Mouse (Mus musculus): Measurements from ENCODE around the gene Gemin4. TPM values are rescaled to one million over a fixed set of nuclear protein-coding genes. Genes with fewer than 3 reads are reported as not detected.
A peak's percentile ranks its signal among the peaks of the same experiment; 100 is the strongest.

The Gemin4 gene
- total and polyA plus RNA-seq, 2 experiments from 2014 or later: 9.5 to 10.2 TPM

GRCm38 (mm10) chr11:76239750-76240149 is 22.3 kb upstream of the Gemin4 start:
- no peak for ATAC-seq (ENCODE audit: insufficient read depth, low read depth)
- Histone ChIP-seq H3K27ac (ENCODE audit: low read depth) (no peak overlapping the region), H3K36me3 (replicated peaks; ENCODE audit: control insufficient read depth, insufficient read depth, low read length) (peaks cover 35% of the 10 kb centered on the region), H3K9me3 (replicated peaks; ENCODE audit: control insufficient read depth, low read length) (no peaks in the 10 kb centered on the region), H3K27me3 (ENCODE audit: control insufficient read depth, insufficient read depth, low read length) (no peaks in the 10 kb centered on the region), H3K9ac (replicated peaks; ENCODE audit: low read depth, low read length) (no peak overlapping the region), H3K4me1 (ENCODE audit: control insufficient read depth, insufficient read depth) (peaks cover 15% of the 10 kb centered on the region), H3K4me2 (ENCODE audit: low read depth, low read length) (no peak overlapping the region), H3K4me3 (ENCODE audit: low read depth, low read length) (no peak overlapping the region)
- no peak for DNase-seq (ENCODE audit: low spot score)
- TF ChIP-seq CTCF (IDR thresholded peaks at IDR 0.05; ENCODE audit: low read depth) (no peak), EP300 (IDR thresholded peaks at IDR 0.05; ENCODE audit: low read depth) (no peak)
- 90% methylated on average over 2 of the region's 2 CpGs for WGBS

GRCm38 (mm10) chr11:76236136-76236535 is 18.7 kb upstream of the Gemin4 start:
- no peak overlapping the region for H3K9ac ChIP-seq (replicated peaks; ENCODE audit: low read depth, low read length)
- H3K9me3 ChIP-seq (replicated peaks; ENCODE audit: control insufficient read depth, low read length): no peaks in the 10 kb centered on the region
- H3K27ac ChIP-seq (ENCODE audit: low read depth): no peak overlapping the region
- no peak for TF ChIP-seq EP300 (IDR thresholded peaks at IDR 0.05; ENCODE audit: low read depth)
- TF ChIP-seq CTCF (IDR thresholded peaks at IDR 0.05; ENCODE audit: low read depth): no peak
- H3K27me3 ChIP-seq (ENCODE audit: control insufficient read depth, insufficient read depth, low read length): no peaks in the 10 kb centered on the region
- no peak overlapping the region for H3K4me2 ChIP-seq (ENCODE audit: low read depth, low read length)
- H3K36me3 ChIP-seq (replicated peaks; ENCODE audit: control insufficient read depth, insufficient read depth, low read length): peaks cover 67% of the 10 kb centered on the region
- DNase-seq (ENCODE audit: low spot score): no peak
- ATAC-seq (ENCODE audit: insufficient read depth, low read depth): no peak
- no peaks in the 10 kb centered on the region for H3K4me1 ChIP-seq (ENCODE audit: control insufficient read depth, insufficient read depth)
- H3K4me3 ChIP-seq (ENCODE audit: low read depth, low read length): no peak overlapping the region
- 88% methylated on average over 3 of the region's 3 CpGs for WGBS

DNA sequence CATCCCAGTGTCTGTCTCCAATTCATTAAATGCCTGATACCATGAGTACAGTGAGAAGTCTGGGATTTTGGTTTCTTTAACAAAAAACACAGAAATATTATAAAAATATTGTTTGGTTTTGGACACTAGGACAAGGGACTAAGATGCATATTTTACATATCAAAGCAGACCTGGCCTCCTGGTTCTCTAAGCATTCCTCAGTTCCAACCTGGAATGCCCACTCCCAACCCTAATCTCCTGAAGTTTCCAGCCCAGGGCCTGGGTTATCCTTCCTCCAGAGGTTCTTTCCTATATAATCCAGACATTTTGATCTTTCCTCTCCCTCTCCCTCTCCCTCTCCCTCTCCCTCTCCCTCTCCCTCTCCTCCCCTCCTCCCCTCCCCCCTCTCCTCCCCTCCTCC is 7.6 kb upstream of the Gemin4 start:
- ATAC-seq (ENCODE audit: insufficient read depth, low read depth) (no peak), DNase-seq (ENCODE audit: low spot score) (no peak)
- no peaks in the 10 kb centered on the region for H3K4me1 ChIP-seq (ENCODE audit: control insufficient read depth, insufficient read depth)
- H3K27ac ChIP-seq (ENCODE audit: low read depth): no peak overlapping the region
- no peaks in the 10 kb centered on the region for H3K27me3 ChIP-seq (ENCODE audit: control insufficient read depth, insufficient read depth, low read length)
- no peaks in the 10 kb centered on the region for H3K9me3 ChIP-seq (replicated peaks; ENCODE audit: control insufficient read depth, low read length)
- H3K4me2 ChIP-seq (ENCODE audit: low read depth, low read length): no peak overlapping the region
- no peak for TF ChIP-seq EP300 (IDR thresholded peaks at IDR 0.05; ENCODE audit: low read depth)
- TF ChIP-seq CTCF (IDR thresholded peaks at IDR 0.05; ENCODE audit: low read depth): no peak
- H3K4me3 ChIP-seq (ENCODE audit: low read depth, low read length): no peak overlapping the region
- peaks cover 38% of the 10 kb centered on the region for H3K36me3 ChIP-seq (replicated peaks; ENCODE audit: control insufficient read depth, insufficient read depth, low read length)
- H3K9ac ChIP-seq (replicated peaks; ENCODE audit: low read depth, low read length): no peak overlapping the region

GRCm38 (mm10) chr11:76224631-76225030 is 7.2 kb upstream of the Gemin4 start:
- WGBS: 92% methylated on average over 5 of the region's 5 CpGs
- no peak overlapping the region for H3K4me2 ChIP-seq (ENCODE audit: low read depth, low read length)
- H3K4me3 ChIP-seq (ENCODE audit: low read depth, low read length): no peak overlapping the region
- TF ChIP-seq EP300 (IDR thresholded peaks at IDR 0.05; ENCODE audit: low read depth) (no peak), CTCF (IDR thresholded peaks at IDR 0.05; ENCODE audit: low read depth) (no peak)
- ATAC-seq (ENCODE audit: insufficient read depth, low read depth) (no peak), DNase-seq (ENCODE audit: low spot score) (no peak)
- no peaks in the 10 kb centered on the region for H3K4me1 ChIP-seq (ENCODE audit: control insufficient read depth, insufficient read depth)
- no peak overlapping the region for H3K27ac ChIP-seq (ENCODE audit: low read depth)
- H3K36me3 ChIP-seq (replicated peaks; ENCODE audit: control insufficient read depth, insufficient read depth, low read length): peaks cover 38% of the 10 kb centered on the region
- no peaks in the 10 kb centered on the region for H3K9me3 ChIP-seq (replicated peaks; ENCODE audit: control insufficient read depth, low read length)
- no peak overlapping the region for H3K9ac ChIP-seq (replicated peaks; ENCODE audit: low read depth, low read length)
- H3K27me3 ChIP-seq (ENCODE audit: control insufficient read depth, insufficient read depth, low read length): no peaks in the 10 kb centered on the region

GRCm38 (mm10) chr11:76216681-76217389 is 629 bp downstream of the Gemin4 start:
- no peaks in the 10 kb centered on the region for H3K9me3 ChIP-seq (replicated peaks; ENCODE audit: control insufficient read depth, low read length)
- no peaks in the 10 kb centered on the region for H3K27me3 ChIP-seq (ENCODE audit: control insufficient read depth, insufficient read depth, low read length)
- H3K4me1 ChIP-seq (ENCODE audit: control insufficient read depth, insufficient read depth): 0 out of 2 replicates have a peak, but pooled peaks cover 5% of the 10 kb centered on the region
- WGBS: 2% methylated on average over 33 of the region's 33 CpGs
- peak; percentile 49 for ATAC-seq (ENCODE audit: insufficient read depth, low read depth)
- peak overlapping the region; percentile 61 for H3K4me3 ChIP-seq (ENCODE audit: low read depth, low read length)
- peaks cover 38% of the 10 kb centered on the region for H3K36me3 ChIP-seq (replicated peaks; ENCODE audit: control insufficient read depth, insufficient read depth, low read length)
- peak overlapping the region; percentile 60 for H3K27ac ChIP-seq (ENCODE audit: low read depth)
- peak overlapping the region; percentile 68 for H3K4me2 ChIP-seq (ENCODE audit: low read depth, low read length)
- no peak for TF ChIP-seq EP300 (IDR thresholded peaks at IDR 0.05; ENCODE audit: low read depth)
- no peak for TF ChIP-seq CTCF (IDR thresholded peaks at IDR 0.05; ENCODE audit: low read depth)
- H3K9ac ChIP-seq (replicated peaks; ENCODE audit: low read depth, low read length): peak overlapping the region; percentile 67
- DNase-seq (ENCODE audit: low spot score): peak; percentile 23

All from heart, postnatal 0 days (tissue).